Mouse (Mus musculus) bone marrow, adult 2 months (tissue): Measurements from ENCODE around the gene Cyp2b10.

Source experiments
- CTCF ChIP-seq: fragments of 200-500 bp; IDR thresholded peaks from 2 replicates; pipeline ENCODE4 v1.5.1; 2011; ENCODE audit warnings: low read length, control low read depth; ENCODE audit not compliant: control insufficient read depth, insufficient read depth
- POLR2A ChIP-seq: fragments of 200-500 bp; IDR thresholded peaks from 2 replicates; pipeline ENCODE4 v1.6.1; 2011; ENCODE audit warnings: low read depth, mild to moderate bottlenecking, control low read depth, low read length, borderline replicate concordance; ENCODE audit not compliant: control insufficient read depth

GRCm38 (mm10) chr7:25893159-25893558 lies 4.3 kb upstream of the Cyp2b10 start:
- no peak for TF ChIP-seq POLR2A
- no peak for TF ChIP-seq CTCF
